Mouse (Mus musculus) liver, embryonic 16.5 days (tissue): ENCODE data around the gene Nfix. TPM values are rescaled to one million over a fixed set of nuclear protein-coding genes. Genes with fewer than 3 reads are reported as not detected.
A peak's percentile ranks its signal among the peaks of the same experiment; 100 is the strongest.

ENCODE experiments used
- ATAC-seq: fragments of 200-750 bp; cut with Nextera tagmentation; 2 replicates; pipeline ENCODE4 v1.8.0; 2017; ENCODE audit warnings: low read depth, mild to moderate bottlenecking, moderate number of reproducible peaks, moderate library complexity
- H3K27ac ChIP-seq: fragments of 300-500 bp; sonication (generic); 2 replicates; pipeline ENCODE4 v1.5.1; 2014; ENCODE audit warnings: mild to moderate bottlenecking, low read length
- H3K27me3 ChIP-seq: fragments of 300-500 bp; sonication (generic); 2 replicates; pipeline ENCODE4 v1.6.1; 2014; ENCODE audit warnings: low read depth, low read length, mixed read lengths; ENCODE audit not compliant: control insufficient read depth, insufficient read depth
- H3K36me3 ChIP-seq: fragments of 300-500 bp; sonication (generic); 2 replicates; pipeline ENCODE4 v1.6.1; 2014; ENCODE audit warnings: mild to moderate bottlenecking; ENCODE audit not compliant: control insufficient read depth, insufficient read depth
- H3K4me1 ChIP-seq: fragments of 300-500 bp; sonication (generic); 2 replicates; pipeline ENCODE4 v1.6.1; 2014; ENCODE audit warnings: low read depth, low read length, mixed read lengths; ENCODE audit not compliant: control insufficient read depth
- H3K4me2 ChIP-seq: fragments of 300-500 bp; sonication (generic); 2 replicates; pipeline ENCODE4 v1.6.1; 2014; ENCODE audit warnings: low read depth, low read length, mixed read lengths
- H3K4me3 ChIP-seq: fragments of 300-500 bp; sonication (generic); 2 replicates; pipeline ENCODE4 v1.5.1; 2014; ENCODE audit warnings: low read depth, mild to moderate bottlenecking, low read length
- H3K9ac ChIP-seq: fragments of 300-500 bp; sonication (generic); 2 replicates; pipeline ENCODE4 v1.6.1; 2014; ENCODE audit warnings: low read depth, low read length
- H3K9me3 ChIP-seq: fragments of 300-500 bp; sonication (generic); replicated peaks from 2 replicates; pipeline ENCODE4 v1.6.1; 2016; ENCODE audit warnings: low read length; ENCODE audit not compliant: control insufficient read depth
- WGBS: fragments of 180-500 bp; shearing (Covaris S2); extraction: QIAGEN DNeasy Blood & Tissue Kit; methylation state at CpG from one replicate; pipeline ENCODE4 v1.1.7; 2014; ENCODE audit not compliant: insufficient replicate concordance; 5-methylcytosine and 5-hydroxymethylcytosine counted together
- polyA plus RNA-seq: library from polyadenylated mRNA; unstranded; fragments of >200 nt; fragmentation: Nextera tagmentation; extraction: Ambion mirVana; gene quantifications from 2 replicates; pipeline ENCODE4 v1.2.1, GENCODE M21; 2015

Nfix gene
- polyA plus RNA-seq, 1 experiment from 2014 or later: 2.0 TPM

DNA sequence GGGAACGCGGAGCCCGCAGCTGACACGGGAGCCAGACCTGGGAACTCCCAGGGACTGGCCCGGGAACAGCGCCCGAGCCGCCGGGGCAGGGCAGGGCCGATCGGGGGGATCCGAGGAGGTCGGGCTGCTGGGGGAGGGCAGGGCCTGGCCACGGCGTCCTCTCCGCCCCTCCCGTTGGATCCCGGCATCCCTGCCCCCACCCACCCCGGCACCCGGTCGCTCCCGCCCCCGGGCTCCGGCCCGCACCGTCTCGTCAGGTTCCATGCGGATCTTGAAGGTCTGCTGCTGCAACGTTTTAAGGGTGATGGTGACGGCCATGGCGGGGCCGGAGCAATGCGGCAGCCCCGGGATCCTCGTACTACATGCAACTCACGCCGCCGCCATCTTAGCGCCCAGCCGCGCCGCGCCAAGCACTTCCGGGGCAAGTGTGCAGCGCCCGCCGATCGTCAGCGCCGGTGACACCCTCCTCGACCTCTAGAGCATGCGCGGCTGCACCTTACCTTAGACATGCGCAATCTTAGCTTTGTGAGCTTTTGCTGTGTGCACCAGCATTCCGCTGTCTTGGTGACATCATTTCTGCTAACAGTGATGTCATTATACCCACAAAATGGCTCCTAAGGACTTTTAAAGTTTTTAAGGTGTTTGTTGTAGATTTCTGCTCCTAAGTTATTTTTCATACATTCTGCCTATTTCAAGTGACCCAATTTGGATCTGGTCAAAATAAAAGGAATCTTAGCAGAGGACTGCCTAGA lies 40.3 kb upstream of the Nfix start, which contains the start of gene Rad23a:
TSS of gene Rad23a (minus strand) at position 418 of the 752 bp plus-strand sequence.
- H3K9ac ChIP-seq: peak within 1 kb of the TSS; percentile 96
- H3K36me3 ChIP-seq: peaks cover 72% of the 10 kb centered on the region
- H3K4me1 ChIP-seq: peaks cover 66% of the 10 kb centered on the region
- no peaks in the 10 kb centered on the region for H3K27me3 ChIP-seq
- peak; percentile 84 for ATAC-seq
- under 1% methylated on average over 55 of the region's 55 CpGs for WGBS
- H3K9me3 ChIP-seq: no peaks in the 10 kb centered on the region
- H3K4me3 ChIP-seq: peak within 1 kb of the TSS; percentile 89
- H3K4me2 ChIP-seq: peak within 1 kb of the TSS; percentile 75
- peak within 1 kb of the TSS; percentile 97 for H3K27ac ChIP-seq

DNA sequence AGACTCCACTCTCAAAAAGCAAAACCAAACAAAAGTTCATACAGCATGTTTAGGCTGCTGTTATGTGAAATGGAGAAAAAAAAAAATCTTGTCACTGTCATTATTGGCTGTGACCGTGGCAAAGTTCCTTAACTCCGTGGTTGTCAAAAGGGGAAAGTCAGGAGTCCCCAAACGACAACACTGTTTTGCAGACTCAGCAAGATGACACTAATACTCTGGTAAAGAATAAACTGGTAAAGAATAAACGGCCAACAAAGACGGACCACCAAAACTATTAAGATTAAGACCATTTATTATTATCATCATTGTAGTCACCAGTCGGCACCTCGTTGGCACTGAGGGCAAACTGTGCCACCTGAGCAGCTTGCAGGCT lies 39.7 kb upstream of the Nfix start:
- peak overlapping the region; percentile 96 for H3K9ac ChIP-seq
- H3K9me3 ChIP-seq: no peaks in the 10 kb centered on the region
- 1% methylated on average over 7 of the region's 7 CpGs for WGBS
- no peak for ATAC-seq
- peaks cover 65% of the 10 kb centered on the region for H3K4me1 ChIP-seq
- H3K27ac ChIP-seq: peak overlapping the region; percentile 97
- peaks cover 72% of the 10 kb centered on the region for H3K36me3 ChIP-seq
- H3K4me2 ChIP-seq: peak overlapping the region; percentile 75
- H3K27me3 ChIP-seq: no peaks in the 10 kb centered on the region
- H3K4me3 ChIP-seq: peak overlapping the region; percentile 89

DNA sequence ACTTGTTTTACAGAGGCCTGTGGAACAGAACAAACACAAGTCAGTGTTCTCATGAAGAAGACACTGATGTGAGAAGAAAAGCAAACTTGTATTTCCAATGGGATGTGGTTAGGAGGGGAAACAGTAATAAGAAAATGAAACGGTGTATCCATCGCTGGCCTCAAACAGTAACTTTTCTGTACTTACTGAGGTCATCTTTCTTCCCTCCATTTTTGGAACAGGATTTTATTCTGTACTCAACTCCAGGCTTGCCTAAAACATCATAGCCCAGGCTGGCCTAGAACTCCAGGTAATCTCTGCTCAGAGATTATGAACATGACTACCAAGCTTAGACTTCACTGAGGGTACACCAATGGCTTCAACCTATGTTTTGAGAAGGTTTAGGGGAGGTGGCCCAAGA lies 39.3 kb upstream of the Nfix start:
- Histone ChIP-seq H3K4me1 (peaks cover 65% of the 10 kb centered on the region), H3K36me3 (peaks cover 72% of the 10 kb centered on the region), H3K27me3 (no peaks in the 10 kb centered on the region), H3K9me3 (no peaks in the 10 kb centered on the region), H3K4me3 (peak overlapping the region; percentile 89), H3K4me2 (peak overlapping the region; percentile 75), H3K9ac (peak overlapping the region; percentile 96), H3K27ac (peak overlapping the region; percentile 97)
- no peak for ATAC-seq
- WGBS: 80% methylated on average over 2 of the region's 2 CpGs

DNA sequence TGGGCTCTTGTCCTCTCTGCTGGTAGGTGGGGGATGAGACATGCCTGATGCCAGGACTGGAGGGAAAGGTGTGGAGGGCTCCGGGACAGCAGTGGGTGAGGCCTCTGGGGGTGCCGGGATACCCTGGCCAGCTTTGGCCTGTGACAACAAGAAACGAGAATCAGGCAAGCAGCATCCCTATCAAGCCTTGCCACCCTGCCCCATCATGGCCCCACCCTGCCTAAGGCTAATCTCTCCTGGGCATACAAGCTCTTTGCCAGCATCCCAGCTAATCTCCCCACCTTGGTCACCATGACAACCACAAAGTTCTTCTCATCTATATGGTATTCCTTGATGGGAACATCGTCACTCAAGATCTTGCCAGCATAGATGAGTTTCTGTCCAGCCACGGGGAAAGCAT lies 38.4 kb upstream of the Nfix start:
- no peaks in the 10 kb centered on the region for H3K9me3 ChIP-seq
- peak overlapping the region; percentile 89 for H3K4me3 ChIP-seq
- peaks cover 70% of the 10 kb centered on the region for H3K36me3 ChIP-seq
- WGBS: 24% methylated on average over 5 of the region's 5 CpGs
- H3K27ac ChIP-seq: peak overlapping the region; percentile 97
- peaks cover 67% of the 10 kb centered on the region for H3K4me1 ChIP-seq
- peak; percentile 86 for ATAC-seq
- peak overlapping the region; percentile 96 for H3K9ac ChIP-seq
- H3K4me2 ChIP-seq: peak overlapping the region; percentile 75
- no peaks in the 10 kb centered on the region for H3K27me3 ChIP-seq

DNA sequence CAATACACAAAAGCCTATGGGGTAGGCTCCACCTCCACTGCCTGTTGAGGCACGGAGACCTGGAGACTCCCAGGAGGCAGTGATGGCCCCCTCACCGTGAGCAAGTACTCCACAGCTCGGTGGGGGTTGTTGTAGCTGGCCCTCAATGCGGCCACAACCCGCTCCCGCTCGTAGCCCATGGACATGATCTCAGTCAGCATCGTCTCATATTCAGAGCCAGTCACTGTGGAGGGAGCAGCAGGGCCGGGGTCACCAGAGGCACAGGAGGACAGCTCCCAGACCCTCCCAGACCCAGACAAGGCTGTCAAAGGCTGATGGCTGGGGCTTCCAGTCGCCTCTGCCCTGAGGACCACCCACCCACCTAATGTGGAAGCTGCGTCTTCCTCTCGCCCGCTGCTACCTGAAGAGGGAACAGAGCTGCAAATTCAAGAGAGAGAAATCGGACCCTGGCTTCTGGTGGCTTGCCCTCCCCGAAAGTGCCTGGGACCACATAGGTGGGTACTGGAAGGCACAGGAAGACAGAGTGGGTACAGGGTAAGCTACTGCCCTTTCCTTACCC lies 37.8 kb upstream of the Nfix start:
- H3K4me2 ChIP-seq: peak overlapping the region; percentile 61
- peak overlapping the region; percentile 97 for H3K27ac ChIP-seq
- 73% methylated on average over 15 of the region's 15 CpGs for WGBS
- H3K4me1 ChIP-seq: peaks cover 67% of the 10 kb centered on the region
- peaks cover 65% of the 10 kb centered on the region for H3K36me3 ChIP-seq
- H3K9ac ChIP-seq: peak overlapping the region; percentile 91
- H3K4me3 ChIP-seq: peak overlapping the region; percentile 89
- no peaks in the 10 kb centered on the region for H3K9me3 ChIP-seq
- H3K27me3 ChIP-seq: no peaks in the 10 kb centered on the region
- ATAC-seq: no peak

DNA sequence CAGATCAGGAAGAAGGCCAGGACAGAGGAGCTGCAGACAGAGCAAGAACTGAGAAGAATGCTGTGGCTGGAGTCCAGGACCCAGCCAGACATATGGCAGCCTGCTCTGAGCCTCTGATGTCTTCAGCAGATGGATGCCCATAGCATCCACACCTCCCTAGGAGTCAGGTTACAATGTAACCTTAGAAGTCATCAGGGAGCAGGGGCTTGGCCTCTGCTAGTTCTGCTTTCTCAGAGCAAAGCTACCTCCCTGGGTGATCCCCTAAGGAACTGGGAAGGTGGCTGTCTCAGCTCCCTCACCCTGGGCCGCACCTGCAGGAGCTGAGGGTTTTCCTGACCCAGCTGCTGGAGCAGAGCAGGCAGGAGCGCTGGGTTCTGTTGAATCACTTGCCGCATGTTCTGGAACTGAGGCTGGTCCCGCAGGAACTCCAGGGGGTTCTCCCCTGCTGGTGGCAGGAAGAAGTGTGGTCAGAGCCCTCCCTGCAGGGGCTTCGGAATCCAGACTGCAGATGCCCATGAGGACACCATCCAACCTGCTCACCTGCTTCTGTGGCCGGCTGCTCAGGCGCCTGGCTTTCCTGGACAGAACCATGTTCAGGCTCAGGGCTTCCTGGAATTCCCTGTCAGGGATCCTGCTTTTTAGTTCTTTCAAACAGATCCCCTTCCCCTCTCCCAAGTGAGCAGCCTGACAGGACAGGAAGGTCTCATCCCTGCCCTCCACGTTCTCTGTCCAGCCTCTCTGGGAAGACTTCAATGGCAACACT lies 37.2 kb upstream of the Nfix start:
- Histone ChIP-seq H3K4me2 (peak overlapping the region; percentile 61), H3K4me3 (peak overlapping the region; percentile 89), H3K27ac (peak overlapping the region; percentile 97), H3K27me3 (no peaks in the 10 kb centered on the region), H3K9ac (peak overlapping the region; percentile 91), H3K36me3 (peaks cover 58% of the 10 kb centered on the region), H3K9me3 (no peaks in the 10 kb centered on the region), H3K4me1 (peaks cover 64% of the 10 kb centered on the region)
- WGBS: 76% methylated on average over 8 of the region's 8 CpGs
- no peak for ATAC-seq

DNA sequence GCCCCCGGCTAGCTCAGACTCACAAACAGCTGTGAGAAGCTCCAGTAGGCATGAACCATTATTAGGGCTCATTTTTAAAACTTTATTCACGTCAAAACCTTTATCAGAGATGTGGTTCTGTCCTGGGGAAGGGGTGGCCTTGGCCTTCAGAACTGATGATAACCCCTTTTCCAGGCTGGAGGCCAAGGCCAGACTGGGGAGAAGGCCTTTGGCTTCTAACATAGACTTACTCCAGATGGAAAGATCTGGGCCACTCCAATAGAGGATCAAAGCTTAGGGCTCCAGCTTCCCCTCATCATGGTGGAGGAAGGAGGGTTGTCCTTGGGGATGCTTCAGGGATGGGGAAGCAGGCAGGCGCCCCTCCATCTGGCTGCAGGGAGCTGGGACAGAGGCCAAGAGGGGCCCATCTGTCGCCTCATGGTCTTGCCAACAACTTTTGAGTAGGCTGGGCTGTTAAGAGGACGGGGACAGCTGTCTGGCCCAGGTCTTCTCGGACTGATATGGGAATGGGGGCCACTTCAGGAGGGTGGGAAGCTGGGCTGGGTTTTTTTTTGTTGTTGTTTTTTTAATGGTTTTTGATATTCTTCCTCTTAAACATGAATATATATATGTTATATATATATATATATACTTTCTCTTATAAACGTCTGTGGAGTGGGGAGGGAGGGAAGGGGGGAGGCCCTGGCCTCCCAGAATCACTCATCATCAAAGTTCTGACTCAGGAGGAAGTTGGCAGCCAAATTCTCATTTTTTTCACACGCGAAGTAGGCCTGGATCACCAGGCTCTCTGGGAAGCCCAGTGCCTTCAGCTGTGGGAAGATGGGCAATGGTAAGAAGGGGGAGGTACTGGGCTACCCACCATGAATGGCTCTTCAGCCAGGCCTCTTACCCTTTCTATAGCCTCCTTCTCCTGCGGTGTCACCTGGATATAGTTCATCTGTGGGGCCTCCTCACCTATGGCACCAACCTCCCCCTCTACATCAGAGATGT lies 35.0 kb upstream of the Nfix start:
- Histone ChIP-seq H3K27me3 (no peaks in the 10 kb centered on the region), H3K4me1 (peaks cover 65% of the 10 kb centered on the region), H3K4me2 (peak overlapping the region; percentile 67), H3K4me3 (peak overlapping the region; percentile 89), H3K9me3 (no peaks in the 10 kb centered on the region), H3K9ac (peak overlapping the region; percentile 44), H3K36me3 (peaks cover 45% of the 10 kb centered on the region), H3K27ac (peak overlapping the region; percentile 97)
- ATAC-seq: no peak
- 68% methylated on average over 10 of the region's 10 CpGs for WGBS
